Mouse (Mus musculus) mouse embryonic stem cell (cell line): ENCODE results near the gene Hdac4.

Source experiments
- in situ Hi-C, 2 experiments: fragments of 300-500 bp; cut with MboI; formaldehyde crosslinking; loops; 1 replicate in 1 of 2; 3 replicates in 1 of 2; pipeline ENCODE4 v1.14.3; 2019 to 2020; ENCODE audit warnings: low sequenced_read_pairs in 2 of 2, low pct_unique_long_range_greater_than_20kb in 1 of 2, mixed read lengths in 1 of 2; ENCODE audit not compliant: unreplicated experiment in 1 of 2

Gene Hdac4

DNA sequence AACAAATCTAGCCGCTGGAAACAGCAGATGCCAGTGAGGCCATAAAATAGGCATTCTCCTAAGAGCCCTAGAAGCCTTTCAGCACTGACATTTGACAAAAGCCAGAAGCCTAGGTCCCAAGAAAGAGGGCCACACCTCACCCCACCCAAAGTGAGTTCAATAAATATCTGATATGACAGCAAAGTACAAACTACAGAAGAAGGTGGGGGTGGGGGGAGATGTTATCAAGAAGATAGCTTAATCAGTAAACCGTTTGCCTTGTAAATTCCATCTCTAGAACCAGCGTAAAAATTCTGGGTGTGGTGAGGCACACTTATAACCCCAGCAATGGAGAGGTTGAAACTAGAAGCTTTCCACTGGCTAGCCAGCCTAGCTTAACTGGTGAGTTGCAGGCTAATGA, 111.5 kb downstream of the Hdac4 start:
- in situ Hi-C loops: no loop called here

- in situ Hi-C loops: no loop called here
Measured at GRCm38 (mm10) chr1:92082837-92083541, 112.5 kb downstream of the Hdac4 start.

GRCm38 (mm10) chr1:92082156-92082836, 113.2 kb downstream of the Hdac4 start:
- in situ Hi-C loops: no loop called here

- in situ Hi-C loops: no loop called here
Measured at GRCm38 (mm10) chr1:92079982-92080537, 115.4 kb downstream of the Hdac4 start.

GRCm38 (mm10) chr1:92075312-92075711, 120.2 kb downstream of the Hdac4 start:
- in situ Hi-C loops: no loop called here

GRCm38 (mm10) chr1:92074655-92075054, 120.8 kb downstream of the Hdac4 start:
- in situ Hi-C loops: no loop called here

GRCm38 (mm10) chr1:92069932-92070677, 125.4 kb downstream of the Hdac4 start:
- in situ Hi-C loops: no loop called here

DNA sequence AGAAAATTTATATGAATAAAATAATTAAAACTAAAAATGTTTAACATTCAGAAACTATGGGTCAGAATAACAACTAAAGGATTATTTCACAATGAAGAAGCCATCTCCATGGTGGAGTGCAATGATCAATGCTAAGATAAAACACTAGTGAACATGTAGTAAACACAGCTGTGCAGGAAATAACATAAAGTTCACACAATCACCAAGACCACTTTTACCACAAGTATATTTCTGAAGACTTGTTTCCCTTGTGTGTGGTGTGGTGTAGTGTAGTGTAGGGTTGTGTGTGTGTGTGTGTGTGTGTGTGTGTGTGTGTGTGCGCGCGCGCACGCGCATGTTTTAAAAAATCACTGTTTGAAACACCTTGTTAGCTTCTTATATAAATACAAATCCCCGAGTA, 126.0 kb downstream of the Hdac4 start:
- in situ Hi-C loops: no loop called here

- in situ Hi-C loops: no loop called here
Measured at GRCm38 (mm10) chr1:92064307-92064706, 131.2 kb downstream of the Hdac4 start.

GRCm38 (mm10) chr1:92063271-92063670, 132.2 kb downstream of the Hdac4 start:
- in situ Hi-C loops: no loop called here

- in situ Hi-C loops: no loop called here
Measured at GRCm38 (mm10) chr1:92061198-92062073, 134.1 kb downstream of the Hdac4 start.

GRCm38 (mm10) chr1:92060532-92061064, 134.9 kb downstream of the Hdac4 start:
- in situ Hi-C loops: no loop called here

DNA sequence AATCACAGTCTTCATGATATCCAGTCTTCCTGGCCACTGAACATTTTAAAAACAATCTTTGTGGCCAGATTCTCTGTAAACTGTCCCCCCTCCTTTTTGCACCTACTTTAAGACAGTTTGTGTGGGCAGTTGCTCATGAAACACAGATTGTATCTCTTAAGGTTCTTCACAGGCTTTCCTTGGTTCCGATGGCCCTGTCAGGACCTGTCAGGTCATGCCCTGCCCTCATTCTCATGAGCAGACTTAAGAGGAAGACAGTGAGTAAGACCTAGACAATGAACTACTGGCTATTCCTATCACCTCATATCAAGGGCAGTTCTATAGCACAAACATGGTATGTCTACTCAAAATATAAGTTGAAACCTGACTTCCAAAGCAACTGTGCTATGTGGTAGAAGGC, 135.9 kb downstream of the Hdac4 start:
- in situ Hi-C loops: no loop called here

- in situ Hi-C loops: no loop called here
Measured at GRCm38 (mm10) chr1:92058731-92059425, 136.6 kb downstream of the Hdac4 start.

DNA sequence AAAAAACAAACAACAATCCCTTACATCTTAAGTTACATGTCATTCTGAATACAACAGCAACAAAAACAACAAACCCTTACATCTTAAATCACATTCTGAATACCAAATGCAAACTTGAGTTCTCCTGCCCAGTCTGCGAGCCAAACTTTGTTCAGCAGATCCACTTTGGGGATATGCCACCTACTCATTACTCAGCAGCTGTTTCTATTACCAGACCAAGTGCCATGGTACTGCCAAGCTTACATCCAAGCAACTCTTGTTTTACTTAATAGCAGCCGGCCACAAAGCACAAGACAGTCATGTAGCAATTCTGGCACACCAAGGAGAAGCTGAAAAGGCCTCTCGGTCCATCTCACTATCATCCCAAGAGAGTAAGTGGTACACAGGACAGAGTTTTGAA, 138.4 kb downstream of the Hdac4 start:
- in situ Hi-C loops: no loop called here

- in situ Hi-C loops: no loop called here
Measured at GRCm38 (mm10) chr1:92055149-92055548, 140.3 kb downstream of the Hdac4 start.

GRCm38 (mm10) chr1:92052190-92052589, 143.3 kb downstream of the Hdac4 start:
- in situ Hi-C loops: no loop called here
